Mouse (Mus musculus) C2C12 (cell line): Measurements from ENCODE around the gene Brd2.

Experiments used
- CEBPB ChIP-seq: IDR thresholded peaks from one replicate; pipeline ENCODE4 v1.6.1; 2011; ENCODE audit warnings: low read depth, mild to moderate bottlenecking, control low read depth, moderate library complexity
- CTCF ChIP-seq: IDR thresholded peaks from one replicate; pipeline ENCODE4 v1.5.1; 2011; ENCODE audit not compliant: control insufficient read depth, insufficient read depth, insufficient read length
- FOSL1 ChIP-seq: IDR thresholded peaks from one replicate; pipeline ENCODE4 v1.8.0; 2011; ENCODE audit warnings: mild to moderate bottlenecking, low read length; ENCODE audit not compliant: poor library complexity, insufficient read depth, severe bottlenecking
- MAX ChIP-seq: IDR thresholded peaks from one replicate; pipeline ENCODE4 v1.6.1; 2011; ENCODE audit warnings: mild to moderate bottlenecking, control low read depth
- MYOD1 ChIP-seq: IDR thresholded peaks from one replicate; pipeline ENCODE4 v1.6.1; 2011; ENCODE audit warnings: low read depth; ENCODE audit not compliant: control insufficient read depth, insufficient read length
- MYOG ChIP-seq: IDR thresholded peaks from one replicate; pipeline ENCODE4 v1.6.1; 2011; ENCODE audit not compliant: control insufficient read depth, insufficient read length; ENCODE audit errors: extremely low read depth
- USF1 ChIP-seq: IDR thresholded peaks from one replicate; pipeline ENCODE4 v1.6.1; 2011; ENCODE audit warnings: low read depth, mild to moderate bottlenecking, control low read depth, moderate library complexity

DNA sequence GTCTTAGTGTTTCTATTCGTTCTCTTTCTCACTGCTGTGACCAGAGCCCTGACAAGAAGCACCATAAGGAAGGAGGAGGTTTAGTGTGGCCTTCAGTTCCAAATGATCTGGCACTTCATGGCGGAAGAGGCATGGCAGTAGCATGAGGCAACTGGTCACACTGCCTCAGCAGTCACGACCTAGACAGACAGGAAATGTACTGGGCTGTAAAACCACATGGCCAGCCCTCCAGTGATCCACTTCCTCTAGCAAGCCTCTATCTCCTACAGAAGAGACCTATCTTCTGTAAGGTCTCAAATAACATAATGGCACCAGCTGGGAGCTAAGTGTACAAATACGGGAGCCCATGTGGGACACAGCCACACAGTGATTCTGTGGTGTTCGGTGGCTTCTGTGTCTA, 50.3 kb downstream of the Brd2 start:
- TF ChIP-seq CTCF (no peak), USF1 (no peak), MYOD1 (no peak), MAX (no peak), CEBPB (no peak), MYOG (no peak), FOSL1 (no peak)
